Mouse (Mus musculus) spleen, adult 2 months (tissue): ENCODE data around the gene Thap11.

Source experiments
- CTCF ChIP-seq: fragments of 200-500 bp; IDR thresholded peaks from 2 replicates; pipeline ENCODE4 v1.5.1; 2011; ENCODE audit warnings: mild to moderate bottlenecking, inconsistent platforms; ENCODE audit not compliant: insufficient read depth, insufficient read length, insufficient replicate concordance; ENCODE audit errors: extremely low read depth
- POLR2A ChIP-seq: fragments of 200-500 bp; IDR thresholded peaks from 2 replicates; pipeline ENCODE4 v1.6.1; 2011; ENCODE audit warnings: low read depth, low read length, inconsistent platforms

DNA sequence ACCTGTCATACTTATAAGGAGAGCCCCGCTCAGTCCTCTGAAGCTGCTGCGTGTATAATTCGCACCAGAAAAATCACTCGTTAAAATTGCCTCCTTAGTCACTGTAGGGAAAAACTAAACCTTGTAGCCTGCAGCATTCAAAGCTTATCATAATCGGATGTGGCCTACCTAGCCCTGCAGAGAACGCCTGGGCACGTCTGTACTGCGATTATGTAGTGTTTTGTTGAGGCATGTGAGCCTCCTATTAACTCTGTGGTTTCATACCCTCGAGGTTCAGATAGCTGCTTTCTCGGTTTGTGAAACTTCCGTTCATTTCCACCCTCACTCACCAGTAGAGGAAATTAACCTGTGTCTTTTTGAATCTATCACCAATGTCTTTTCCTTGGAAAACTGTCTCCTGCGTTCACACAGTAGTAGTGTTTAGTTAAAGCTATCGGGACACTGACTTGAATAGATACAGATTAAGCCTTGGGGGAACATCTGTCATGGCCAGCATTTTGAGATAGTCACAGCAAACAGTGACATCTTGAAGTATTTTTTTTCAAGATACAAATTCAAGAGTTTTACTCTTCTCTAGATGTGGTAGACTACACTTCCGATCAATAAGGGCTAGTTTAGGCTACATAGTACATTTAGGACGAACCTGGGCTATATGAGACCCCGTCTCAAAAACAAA, 46.1 kb downstream of the Thap11 start:
- no peak for TF ChIP-seq POLR2A
- no peak for TF ChIP-seq CTCF
